Mouse (Mus musculus): ENCODE data around the gene Stk38.
"Not testable (repeated sequence)": the region's sequence is repeated elsewhere in the genome, so short reads cannot be mapped to it uniquely, and the experiment has no call there.

Gene Stk38

DNA sequence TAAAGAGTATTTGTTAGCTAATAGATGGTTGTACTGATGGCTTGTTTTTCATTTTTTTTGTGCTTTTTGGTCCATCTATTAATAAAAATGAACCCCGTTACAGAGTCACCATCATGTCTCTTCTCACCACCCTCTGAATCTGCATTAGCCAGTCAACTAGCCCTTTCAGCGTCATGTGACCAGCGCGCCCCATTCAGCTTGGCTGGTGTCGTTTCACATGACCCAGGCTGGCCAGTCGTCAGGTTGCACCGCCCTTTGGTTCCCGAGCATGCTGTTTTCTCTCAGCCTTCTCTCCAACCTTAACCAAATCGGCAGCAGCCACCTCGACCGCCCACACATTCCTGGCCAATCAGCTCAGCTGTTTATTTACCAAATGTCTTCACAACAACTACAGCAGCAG is 31.6 kb upstream of the Stk38 start:
- DNase-seq (ENCODE audit: low read depth, low spot score), result no peak

DNA sequence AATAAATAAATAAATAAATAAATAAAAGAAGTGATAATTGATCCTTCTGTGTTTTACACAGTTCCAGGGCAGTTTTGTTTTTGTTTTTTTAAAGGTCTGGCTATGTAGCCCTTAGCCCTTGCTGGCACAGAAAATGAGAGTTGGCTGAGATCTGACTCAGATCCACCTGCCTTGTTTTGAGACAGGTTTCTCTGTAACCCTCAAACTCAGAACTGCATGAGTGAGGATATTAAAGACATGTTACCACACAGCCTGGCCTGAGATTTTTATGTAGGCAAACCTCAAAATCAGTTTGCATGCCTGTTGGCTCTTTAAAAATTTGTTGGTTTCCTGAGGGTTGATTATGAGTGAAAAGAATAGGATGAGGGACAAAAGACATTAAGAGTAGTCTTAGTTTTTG is 27.7 kb upstream of the Stk38 start:
- DNase-seq (ENCODE audit: low read depth, low spot score), result no peak

GRCm38 (mm10) chr17:29034264-29034663 is 26.5 kb upstream of the Stk38 start:
- no peak for DNase-seq (ENCODE audit: low read depth, low spot score)

DNA sequence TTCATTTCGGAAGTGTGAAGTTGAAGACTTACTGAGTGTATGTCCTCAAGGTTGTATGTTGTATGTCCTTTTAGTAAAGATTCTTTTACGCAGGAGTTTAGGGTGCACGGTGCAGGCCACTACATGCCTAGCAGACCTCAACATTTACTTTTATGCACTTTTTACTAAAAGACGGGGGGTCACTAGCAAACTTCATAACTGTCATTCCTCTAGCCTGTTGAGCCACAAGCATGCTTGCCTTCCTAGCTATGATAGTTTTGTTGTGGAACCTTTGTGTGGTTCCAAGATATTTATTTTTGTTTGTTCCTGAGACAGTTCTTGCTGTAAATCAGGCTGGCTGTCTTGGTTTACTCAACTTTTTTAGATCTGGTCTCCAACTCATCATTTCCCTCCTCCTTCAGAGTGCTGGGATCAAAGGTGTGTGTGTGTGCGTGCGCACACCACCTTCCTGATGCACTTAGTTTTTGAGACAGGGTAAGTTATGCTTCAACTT is 25.8 kb upstream of the Stk38 start:
- no peak for DNase-seq (ENCODE audit: low read depth, low spot score)

DNA sequence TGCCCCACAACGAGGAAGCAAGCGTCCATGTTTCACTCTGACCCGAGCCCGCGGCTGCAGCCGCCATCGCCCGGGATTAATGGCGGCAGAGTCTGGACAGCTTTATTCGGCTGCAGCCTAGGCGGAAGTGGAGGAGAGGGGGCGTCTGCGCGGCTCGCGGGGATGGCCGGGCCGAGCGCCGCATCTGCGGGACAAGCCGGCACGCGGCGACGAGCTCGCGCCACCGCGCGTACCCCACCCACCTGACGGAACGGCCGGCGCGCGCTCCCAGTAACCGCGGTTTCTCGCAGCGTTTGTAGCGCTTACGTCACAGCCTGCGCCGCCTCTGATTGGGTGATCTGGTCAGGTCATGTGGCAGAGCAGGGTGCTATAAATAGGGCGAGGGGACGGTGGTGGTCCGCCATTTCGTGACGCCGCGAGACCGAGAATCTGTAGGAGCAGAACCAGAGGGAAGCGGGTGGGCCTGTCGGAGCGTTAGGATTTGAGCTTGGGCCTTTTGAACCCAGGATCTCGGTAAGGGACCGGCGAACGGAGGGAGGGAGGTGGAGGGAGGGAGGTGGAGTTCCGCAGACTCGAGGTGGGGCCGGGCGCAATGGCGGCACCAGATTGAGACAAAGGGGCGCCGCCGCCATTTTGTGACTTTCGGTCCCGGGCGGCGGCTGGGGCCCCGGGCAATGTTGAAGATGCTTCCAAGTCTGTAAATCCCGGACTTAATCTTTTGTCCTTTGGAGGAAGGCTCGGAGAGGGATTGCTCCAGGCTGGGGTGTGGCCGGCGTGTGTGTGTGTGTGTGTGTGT is 24.7 kb upstream of the Stk38 start, which contains the start of gene Srsf3:
TSS of gene Srsf3 (plus strand) at position 355 of the 796 bp plus-strand sequence.
- DNase-seq (ENCODE audit: low read depth, low spot score), result peak; percentile 97

- DNase-seq (ENCODE audit: low read depth, low spot score), result no peak
Observed at GRCm38 (mm10) chr17:29031771-29032273, 24.0 kb upstream of the Stk38 start.

DNA sequence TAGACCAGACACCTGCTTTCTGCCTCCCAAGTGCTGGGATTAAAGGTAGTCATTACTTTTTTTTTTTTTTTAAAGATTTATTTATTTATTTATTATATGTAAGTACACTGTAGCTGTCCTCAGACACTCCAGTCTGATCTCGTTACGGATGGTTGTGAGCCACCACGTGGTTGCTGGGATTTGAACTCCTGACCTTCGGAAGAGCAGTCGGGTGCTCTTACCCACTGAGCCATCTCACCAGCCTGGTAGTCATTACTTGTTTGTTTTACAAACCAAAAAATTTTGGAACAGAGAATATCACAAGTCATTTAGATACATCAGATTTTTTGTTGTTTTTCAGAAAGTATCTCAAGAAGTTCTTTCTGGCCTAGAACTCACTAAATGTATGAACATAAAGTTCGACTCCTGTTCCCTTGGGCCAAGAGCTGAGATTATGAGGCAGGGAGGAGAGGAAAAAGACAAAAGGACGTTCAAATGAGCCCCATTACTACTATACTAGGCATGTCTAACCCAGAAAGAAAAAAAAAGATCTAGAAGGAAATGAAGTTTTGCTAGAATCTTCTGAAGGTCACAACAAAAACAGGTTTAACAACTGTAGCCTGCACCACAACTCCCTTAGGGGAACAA is 23.4 kb upstream of the Stk38 start:
- DNase-seq (ENCODE audit: low read depth, low spot score), result not testable (repeated sequence)

- no peak for DNase-seq (ENCODE audit: low read depth, low spot score)
Observed at GRCm38 (mm10) chr17:29030321-29031034, 22.7 kb upstream of the Stk38 start.

- no peak for DNase-seq (ENCODE audit: low read depth, low spot score)
Observed at GRCm38 (mm10) chr17:29026652-29027356, 19.0 kb upstream of the Stk38 start.

GRCm38 (mm10) chr17:29024896-29025565 is 17.2 kb upstream of the Stk38 start:
- no peak for DNase-seq (ENCODE audit: low read depth, low spot score)

DNA sequence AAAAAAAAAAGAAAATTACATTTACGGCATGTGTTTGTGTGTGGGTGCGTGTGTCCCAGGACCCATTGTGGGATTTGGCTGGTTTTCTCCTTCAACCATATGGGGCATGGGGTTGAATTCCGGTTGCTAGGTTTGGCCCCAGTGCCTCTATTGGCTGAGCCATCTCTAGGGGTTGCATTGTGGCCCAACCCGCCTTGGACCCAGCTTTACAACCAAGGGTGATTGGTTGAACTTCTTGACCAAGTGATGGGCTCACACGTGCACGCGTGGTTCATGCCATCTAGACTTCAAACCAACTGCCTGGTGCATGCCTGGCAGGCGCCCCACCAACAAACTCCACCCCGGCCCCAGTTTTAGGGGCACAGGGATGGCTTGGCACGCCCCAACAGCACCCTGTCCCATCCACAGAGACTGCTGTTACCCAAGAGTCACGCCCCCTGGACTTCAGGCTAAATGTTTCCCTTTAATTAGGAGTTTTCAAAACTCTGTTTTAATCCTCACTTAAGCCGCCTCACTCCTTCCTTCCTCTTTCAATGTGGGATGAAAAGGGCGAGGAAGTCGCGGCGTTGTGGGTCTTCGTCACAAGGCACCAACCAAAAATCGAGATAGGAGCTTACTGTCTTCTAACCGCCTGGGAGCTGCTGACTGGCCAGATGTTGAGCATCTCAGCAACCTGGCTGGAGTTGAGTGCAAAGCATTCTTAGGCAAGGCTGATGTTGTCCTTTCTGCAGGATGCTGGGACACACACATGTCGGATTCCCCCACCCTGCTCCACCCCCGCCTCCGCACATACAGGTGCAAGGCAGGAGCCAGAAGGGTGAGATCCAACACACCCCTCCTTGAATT is 16.5 kb upstream of the Stk38 start:
- no peak for DNase-seq (ENCODE audit: low read depth, low spot score)

DNA sequence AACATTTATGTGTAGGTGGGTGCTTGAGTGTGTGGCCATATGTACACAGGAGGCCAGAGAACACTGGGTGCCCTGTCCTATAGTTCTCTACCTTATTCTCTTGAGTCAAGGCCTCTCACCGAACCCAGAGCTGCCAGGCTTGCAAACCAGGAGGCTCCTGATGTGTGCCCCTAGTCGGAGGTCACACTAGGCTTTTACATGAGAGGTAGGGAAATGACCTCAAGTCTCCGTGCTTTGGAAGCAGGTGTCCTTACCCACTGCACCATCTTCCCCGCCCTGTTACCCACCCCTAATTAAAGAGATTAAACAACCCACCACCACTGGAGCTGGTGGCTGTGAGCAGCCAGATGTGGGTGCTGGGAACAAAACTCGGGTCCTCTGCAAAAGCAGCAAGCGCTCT is 15.6 kb upstream of the Stk38 start:
- DNase-seq (ENCODE audit: low read depth, low spot score), result no peak

DNA sequence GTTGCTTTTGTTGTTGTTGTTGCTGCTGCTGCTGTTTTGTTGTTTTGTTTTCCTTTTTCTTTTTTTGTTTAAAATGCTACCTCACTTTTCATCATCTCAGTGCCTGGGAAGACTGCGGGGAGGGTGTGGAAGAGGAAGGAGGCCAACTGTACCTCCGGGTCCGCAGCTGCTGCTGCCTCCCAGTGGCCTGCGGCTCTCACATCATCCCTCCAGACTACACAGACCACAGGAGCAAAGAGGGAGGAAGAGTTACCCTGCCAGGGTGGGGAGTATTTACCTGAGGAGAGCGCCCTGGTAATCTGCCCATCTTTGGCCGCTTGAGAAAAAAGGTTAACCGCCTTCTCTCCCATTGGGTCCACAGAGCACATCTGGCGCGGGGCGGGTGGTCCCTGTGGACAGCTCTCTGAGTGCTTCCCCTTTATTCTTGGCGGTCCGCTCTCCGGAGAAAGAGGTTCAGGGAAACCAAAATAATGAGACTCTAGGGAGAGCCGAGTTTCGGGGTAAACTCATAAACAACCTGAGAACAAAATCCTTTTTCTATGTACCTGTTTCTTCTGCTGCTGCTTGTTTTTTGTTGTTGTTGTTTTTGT is 14.5 kb upstream of the Stk38 start:
- no peak for DNase-seq (ENCODE audit: low read depth, low spot score)

GRCm38 (mm10) chr17:29020444-29020843 is 12.6 kb upstream of the Stk38 start:
- no peak for DNase-seq (ENCODE audit: low read depth, low spot score)

GRCm38 (mm10) chr17:29019391-29019790 is 11.6 kb upstream of the Stk38 start:
- DNase-seq (ENCODE audit: low read depth, low spot score), result no peak

GRCm38 (mm10) chr17:29018292-29018984 is 10.6 kb upstream of the Stk38 start:
- DNase-seq (ENCODE audit: low read depth, low spot score), result no peak

DNA sequence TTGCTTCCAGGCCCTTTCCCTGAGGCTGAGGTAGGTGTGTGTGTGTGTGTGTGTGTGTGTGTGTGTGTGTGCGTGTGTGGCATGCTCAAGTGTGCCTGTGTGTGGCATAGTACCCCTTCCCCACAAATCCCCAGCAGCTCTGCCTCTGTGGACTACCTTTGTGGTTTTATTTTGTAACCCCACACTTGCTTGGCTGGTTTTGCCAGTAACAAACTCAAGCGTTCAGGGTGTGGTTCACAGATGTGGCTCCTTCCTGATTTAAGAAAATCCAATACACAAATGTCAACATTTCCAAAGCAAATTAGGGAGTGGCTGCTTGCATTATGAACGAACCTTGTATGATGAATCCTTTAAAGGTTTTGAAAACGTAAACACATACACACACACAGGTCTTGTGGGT is 8.9 kb upstream of the Stk38 start:
- no peak for DNase-seq (ENCODE audit: low read depth, low spot score)

DNA sequence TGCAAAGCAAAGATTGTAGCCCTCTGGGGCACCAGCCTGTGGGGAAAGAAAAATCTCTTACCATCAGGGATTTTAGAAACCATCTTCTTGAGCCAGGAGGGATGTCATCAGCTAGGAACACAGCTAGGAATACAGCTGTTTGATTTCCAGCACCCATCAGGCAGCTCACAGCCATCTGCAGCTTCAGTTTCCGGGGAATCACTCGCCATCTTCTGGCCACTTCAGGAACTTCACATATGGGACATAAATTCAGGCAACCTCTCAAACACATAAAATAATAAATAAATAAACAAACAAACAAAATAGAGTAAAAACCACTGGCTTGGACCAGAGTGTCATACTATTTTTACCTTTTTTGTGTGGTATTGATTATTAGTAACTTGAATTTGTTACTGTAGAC is 7.8 kb upstream of the Stk38 start:
- no peak for DNase-seq (ENCODE audit: low read depth, low spot score)

- DNase-seq (ENCODE audit: low read depth, low spot score), result no peak
Observed at GRCm38 (mm10) chr17:29014235-29014634, 6.4 kb upstream of the Stk38 start.

All from brain, embryonic 18.5 days (tissue).